Mouse (Mus musculus): ENCODE data around the gene Olfr1130.

DNA sequence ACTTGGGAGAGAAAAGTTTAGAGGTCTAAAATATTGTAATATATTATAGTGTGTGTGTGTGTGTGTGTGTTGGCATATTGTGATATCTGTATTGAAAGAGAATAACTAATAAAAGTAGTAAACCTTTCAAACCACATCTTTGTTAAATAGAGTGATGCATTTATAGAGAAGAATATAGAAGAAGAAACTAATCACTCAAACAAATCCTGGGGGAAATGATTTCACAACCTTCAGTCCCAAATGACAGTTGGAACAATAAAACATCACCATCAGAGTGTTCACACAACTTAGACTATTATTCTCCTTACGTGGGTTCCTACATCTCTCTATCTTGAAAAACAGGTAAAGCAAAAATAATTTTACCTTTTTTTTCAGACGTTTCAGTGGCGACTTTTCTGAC lies 20.8 kb downstream of the Olfr1130 start, which contains the start of gene Olfr1131:
- TF ChIP-seq CTCF (IDR thresholded peaks at IDR 0.05; ENCODE audit: low read depth) (no peak), EP300 (IDR thresholded peaks at IDR 0.05; ENCODE audit: low read depth) (no peak)
